Mouse (Mus musculus): ENCODE results near the gene Gm20883.
"Not testable (repeated sequence)": the region's sequence is repeated elsewhere in the genome, so short reads cannot be mapped to it uniquely, and the experiment has no call there.

The Gm20883 gene

GRCm38 (mm10) chrY:50607951-50608350 is at the start of gene Gm20883:
TSS of gene Gm20883 (plus strand) at chrY:50608251.
- not testable (repeated sequence) for DNase-seq (ENCODE audit: low read depth)
